Comparison of ENCODE assay signal across 22 mouse cellular contexts in genomic region chr7:66375736-66376135, GRCm38 (mm10). TPM values are rescaled to one million over a fixed set of nuclear protein-coding genes. Genes with fewer than 3 reads are reported as not detected.
DNase-seq lines count a peak whose midpoint lies in the region; ATAC-seq and TF ChIP-seq lines count a peak whose summit lies in the region.
"Had no signal": no experiment of that assay in that cellular context is flagged by ENCODE, and none has a peak within 500 bp of the region (broad histone marks: within the 10 kb centered on the region; RNA-seq: fewer than 3 reads in every experiment).

No protein-coding gene starts in this region.

- H3K9ac ChIP-seq in heart, embryonic 12.5 days = no peak overlapping the region
- no peak overlapping the region for H3K9ac ChIP-seq in lung, postnatal 0 days (replicated peaks; ENCODE audit: low read depth)
- no peak overlapping the region for H3K9ac ChIP-seq in embryonic facial prominence, embryonic 13.5 days
- no peak overlapping the region for H3K9ac ChIP-seq in midbrain, embryonic 13.5 days (replicated peaks)
- H3K9ac ChIP-seq: neural tube, embryonic 15.5 days had no signal

- no peak for DNase-seq in heart, embryonic 10.5 days (ENCODE audit: low spot score)
- no peak for DNase-seq in lung, postnatal 0 days (ENCODE audit: low spot score)
- DNase-seq in lung, adult 18-20 months = no peak
- DNase-seq in urinary bladder, postnatal 36 days (ENCODE audit: low spot score in 2 of 2) = no peak
- DNase-seq: cerebellum, postnatal 14 days; embryo, embryonic 11 days; heart, postnatal 4 days; layer of hippocampus, postnatal 36 days; left cerebral cortex, postnatal 4 days; lung, postnatal 10 days; thymus, adult 18-20 months had no signal

- peaks cover 12% of the 10 kb centered on the region for H3K4me1 ChIP-seq in heart, embryonic 10.5 days
- H3K4me1 ChIP-seq in heart, embryonic 12.5 days (replicated peaks) = peaks cover 17% of the 10 kb centered on the region
- no peaks in the 10 kb centered on the region; the same call in 1 of the 2 replicates for H3K4me1 ChIP-seq in lung, postnatal 0 days (ENCODE audit: insufficient read depth, low read depth, low read length)
- peaks cover 11% of the 10 kb centered on the region for H3K4me1 ChIP-seq in embryonic facial prominence, embryonic 13.5 days
- H3K4me1 ChIP-seq in midbrain, embryonic 13.5 days (replicated peaks) = 0 out of 2 replicates have a peak, but pooled peaks cover 5% of the 10 kb centered on the region
- H3K4me1 ChIP-seq: neural tube, embryonic 15.5 days had no signal

- H3K27ac ChIP-seq in heart, embryonic 10.5 days = 0 out of 2 replicates have a peak overlapping the region, but pooled peaks have one; percentile 2
- no peak overlapping the region for H3K27ac ChIP-seq in heart, embryonic 12.5 days (ENCODE audit: poor library complexity, severe bottlenecking)
- peak overlapping the region; percentile 84 for H3K27ac ChIP-seq in lung, postnatal 0 days (ENCODE audit: low read length)
- peak overlapping the region; percentile 49; the same call in 1 of the 2 replicates for H3K27ac ChIP-seq in embryonic facial prominence, embryonic 13.5 days
- H3K27ac ChIP-seq in midbrain, embryonic 13.5 days = no peak overlapping the region
- H3K27ac ChIP-seq: neural tube, embryonic 15.5 days had no signal

- H3K9me3 ChIP-seq in heart, embryonic 10.5 days = no peaks in the 10 kb centered on the region
- H3K9me3 ChIP-seq in heart, embryonic 12.5 days (replicated peaks) = no peaks in the 10 kb centered on the region
- H3K9me3 ChIP-seq in lung, postnatal 0 days (ENCODE audit: low read length) = no peaks in the 10 kb centered on the region
- no peaks in the 10 kb centered on the region for H3K9me3 ChIP-seq in embryonic facial prominence, embryonic 13.5 days
- H3K9me3 ChIP-seq in midbrain, embryonic 13.5 days = no peaks in the 10 kb centered on the region
- H3K9me3 ChIP-seq: G1E; neural tube, embryonic 15.5 days had no signal

- H3K27me3 ChIP-seq in heart, embryonic 10.5 days (ENCODE audit: insufficient read depth, poor library complexity, severe bottlenecking) = no peaks in the 10 kb centered on the region
- H3K27me3 ChIP-seq in heart, embryonic 12.5 days (replicated peaks) = no peaks in the 10 kb centered on the region
- no peaks in the 10 kb centered on the region for H3K27me3 ChIP-seq in lung, postnatal 0 days (replicated peaks; ENCODE audit: insufficient read depth, low read length)
- no peaks in the 10 kb centered on the region for H3K27me3 ChIP-seq in embryonic facial prominence, embryonic 13.5 days
- H3K27me3 ChIP-seq in midbrain, embryonic 13.5 days = no peaks in the 10 kb centered on the region
- H3K27me3 ChIP-seq: neural tube, embryonic 15.5 days had no signal

- H3K36me3 ChIP-seq in heart, embryonic 10.5 days = peaks cover 2% of the 10 kb centered on the region; the same call in 1 of the 2 replicates
- H3K36me3 ChIP-seq in heart, embryonic 12.5 days = peaks cover 8% of the 10 kb centered on the region
- H3K36me3 ChIP-seq in lung, postnatal 0 days (ENCODE audit: insufficient read depth, low read length) = peaks cover 5% of the 10 kb centered on the region; the same call in 1 of the 2 replicates
- no peaks in the 10 kb centered on the region for H3K36me3 ChIP-seq in embryonic facial prominence, embryonic 13.5 days
- no peaks in the 10 kb centered on the region for H3K36me3 ChIP-seq in midbrain, embryonic 13.5 days
- H3K36me3 ChIP-seq: G1E; neural tube, embryonic 15.5 days had no signal

- H3K4me3 ChIP-seq in heart, embryonic 10.5 days = no peak overlapping the region
- H3K4me3 ChIP-seq in heart, embryonic 12.5 days = no peak overlapping the region
- no peak overlapping the region for H3K4me3 ChIP-seq in lung, postnatal 0 days (ENCODE audit: low read depth, low read length)
- no peak overlapping the region for H3K4me3 ChIP-seq in embryonic facial prominence, embryonic 13.5 days
- H3K4me3 ChIP-seq in midbrain, embryonic 13.5 days (replicated peaks) = no peak overlapping the region
- H3K4me3 ChIP-seq: neural tube, embryonic 15.5 days had no signal

- H3K4me2 ChIP-seq in heart, embryonic 12.5 days = no peak overlapping the region
- H3K4me2 ChIP-seq in lung, postnatal 0 days (replicated peaks; ENCODE audit: low read depth, low read length) = peak overlapping the region; percentile 14; the same call in 1 of the 2 replicates
- 0 out of 2 replicates have a peak overlapping the region, but pooled peaks have one; percentile 12 for H3K4me2 ChIP-seq in embryonic facial prominence, embryonic 13.5 days
- H3K4me2 ChIP-seq in midbrain, embryonic 13.5 days (replicated peaks) = no peak overlapping the region
- H3K4me2 ChIP-seq: liver, embryonic 11.5 days; midbrain, embryonic 11.5 days; neural tube, embryonic 15.5 days had no signal

- no peak for TF ChIP-seq EP300 in lung, postnatal 0 days (IDR thresholded peaks at IDR 0.05)

- WGBS in heart, embryonic 10.5 days = 84% methylated on average over 4 of the region's 4 CpGs
- WGBS in heart, embryonic 12.5 days = 76% methylated on average over 4 of the region's 4 CpGs
- 80% methylated on average over 4 of the region's 4 CpGs for WGBS in lung, postnatal 0 days
- 64% methylated on average over 4 of the region's 4 CpGs for WGBS in embryonic facial prominence, embryonic 13.5 days
- WGBS in midbrain, embryonic 13.5 days = 85% methylated on average over 4 of the region's 4 CpGs

- TF ChIP-seq CTCF in lung, postnatal 0 days (IDR thresholded peaks at IDR 0.05) = no peak

- ATAC-seq in heart, embryonic 12.5 days (ENCODE audit: insufficient number of reproducible peaks, low FRiP score) = no peak
- no peak for ATAC-seq in lung, postnatal 0 days
- no peak for ATAC-seq in embryonic facial prominence, embryonic 13.5 days (ENCODE audit: insufficient number of reproducible peaks, insufficient read depth, low FRiP score, low TSS enrichment, low read depth)
- ATAC-seq in midbrain, embryonic 13.5 days = no peak
- ATAC-seq: CD4-positive, CD25-positive, alpha-beta regulatory T cell, adult 4 months; forebrain, embryonic 16.5 days had no signal

RNA-seq across cellular contexts. Expression of gene Gm10974, which starts 10.0 kb away (rescaled TPM):
- polyA plus RNA-seq in heart, embryonic 10.5 days (2016; fragmentation: Nextera tagmentation; extraction: Ambion mirVana) = not detected in 2 replicates
- polyA plus RNA-seq in heart, embryonic 12.5 days (2016; fragmentation: Nextera tagmentation; extraction: Ambion mirVana) = not detected in 2 replicates
- polyA plus RNA-seq in lung, postnatal 0 days (2015; fragmentation: Nextera tagmentation; extraction: Ambion mirVana) = not detected in 2 replicates
- not detected in 2 replicates for polyA plus RNA-seq in embryonic facial prominence, embryonic 13.5 days (2015; fragmentation: Nextera tagmentation; extraction: Ambion mirVana)
- not detected in 2 replicates for polyA plus RNA-seq in midbrain, embryonic 13.5 days (2015; fragmentation: Nextera tagmentation; extraction: Ambion mirVana)
- polyA plus RNA-seq: CD4-positive, CD25-positive, alpha-beta regulatory T cell, adult 4 months; forebrain, embryonic 16.5 days; G1E; heart, embryonic 14.5 days; kidney, embryonic 14.5 days; liver, embryonic 11.5 days; midbrain, embryonic 11.5 days; neural tube, embryonic 15.5 days had no signal

RNA-seq across cellular contexts. Expression of gene Lrrk1, which starts 12.4 kb away (rescaled TPM):
- 9.9 and 12.3 TPM in 2 replicates for polyA plus RNA-seq in heart, embryonic 10.5 days (2016; fragmentation: Nextera tagmentation; extraction: Ambion mirVana)
- polyA plus RNA-seq in heart, embryonic 12.5 days (2016; fragmentation: Nextera tagmentation; extraction: Ambion mirVana) = 9.1 and 9.8 TPM in 2 replicates
- 20.5 and 27.9 TPM in 2 replicates for polyA plus RNA-seq in lung, postnatal 0 days (2015; fragmentation: Nextera tagmentation; extraction: Ambion mirVana)
- 14.3 and 15.8 TPM in 2 replicates for polyA plus RNA-seq in embryonic facial prominence, embryonic 13.5 days (2015; fragmentation: Nextera tagmentation; extraction: Ambion mirVana)
- polyA plus RNA-seq in midbrain, embryonic 13.5 days (2015; fragmentation: Nextera tagmentation; extraction: Ambion mirVana) = 2.8 and 2.9 TPM in 2 replicates
- polyA plus RNA-seq: G1E had no signal

RNA-seq across cellular contexts. Expression of gene Aldh1a3, which starts 51.6 kb away (rescaled TPM):
- 0.95 and 1.6 TPM in 2 replicates for polyA plus RNA-seq in heart, embryonic 10.5 days (2016; fragmentation: Nextera tagmentation; extraction: Ambion mirVana)
- polyA plus RNA-seq in heart, embryonic 12.5 days (2016; fragmentation: Nextera tagmentation; extraction: Ambion mirVana) = 0.69 and 0.74 TPM in 2 replicates
- polyA plus RNA-seq in lung, postnatal 0 days (2015; fragmentation: Nextera tagmentation; extraction: Ambion mirVana) = 0.84 and 1.7 TPM in 2 replicates
- 17.3 and 18.8 TPM in 2 replicates for polyA plus RNA-seq in embryonic facial prominence, embryonic 13.5 days (2015; fragmentation: Nextera tagmentation; extraction: Ambion mirVana)
- 0.71 and 0.93 TPM in 2 replicates for polyA plus RNA-seq in midbrain, embryonic 13.5 days (2015; fragmentation: Nextera tagmentation; extraction: Ambion mirVana)
- polyA plus RNA-seq: G1E had no signal

Comparison
In these comparisons a context has a peak if more than half of its experiments do, and no peak if none do; other contexts are left out.
1. H3K27ac ChIP-seq: peak in heart, embryonic 10.5 days (single experiment), lung, postnatal 0 days (single experiment) and embryonic facial prominence, embryonic 13.5 days (single experiment); none in heart, embryonic 12.5 days (single experiment) and midbrain, embryonic 13.5 days (single experiment).
2. H3K4me2 ChIP-seq: peak in lung, postnatal 0 days (single experiment) and embryonic facial prominence, embryonic 13.5 days (single experiment); none in heart, embryonic 12.5 days (single experiment) and midbrain, embryonic 13.5 days (single experiment).